Mouse (Mus musculus): ENCODE results near the gene Noto. TPM values are rescaled to one million over a fixed set of nuclear protein-coding genes. Genes with fewer than 3 reads are reported as not detected.

The Noto gene
- polyA plus RNA-seq, 1 experiment, result not detected

DNA sequence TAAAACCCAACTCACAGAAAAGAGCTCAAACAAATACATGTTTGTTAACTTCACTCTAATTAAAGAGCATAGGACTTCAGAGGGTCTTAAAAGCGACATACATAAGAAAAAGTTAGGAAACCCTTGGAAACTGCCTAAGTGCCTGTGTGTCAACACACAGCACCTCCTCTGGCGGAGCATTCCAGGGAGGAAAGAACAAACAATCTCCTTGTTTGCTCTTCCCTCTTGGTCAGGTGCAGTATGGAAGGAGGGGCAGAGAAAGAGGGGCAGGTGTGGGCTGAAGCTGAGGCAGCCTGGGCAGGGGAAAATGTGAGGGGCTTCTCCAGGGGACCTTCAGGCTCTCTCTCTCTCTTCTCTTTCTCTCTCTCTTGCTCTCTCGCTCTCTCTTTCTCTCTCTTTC is 7.9 kb upstream of the Noto start:
- no peaks in the 10 kb centered on the region for H3K27me3 ChIP-seq (ENCODE audit: control insufficient read depth, insufficient read depth, low read length)
- 73% methylated on average over 3 of the region's 3 CpGs for WGBS
- no peak overlapping the region for H3K4me3 ChIP-seq (ENCODE audit: extremely low read depth, insufficient read depth, insufficient read length)
- no peak for TF ChIP-seq POLR2A (IDR thresholded peaks at IDR 0.05; ENCODE audit: low read depth, low read length)
- TF ChIP-seq CTCF (IDR thresholded peaks at IDR 0.05; ENCODE audit: extremely low read depth, insufficient read depth, insufficient read length, insufficient replicate concordance), result no peak
- no peaks in the 10 kb centered on the region for H3K4me1 ChIP-seq (ENCODE audit: control insufficient read depth, insufficient read depth, insufficient read length)
- no peak overlapping the region for H3K27ac ChIP-seq (ENCODE audit: insufficient read depth, low read length)
- no peak for DNase-seq (ENCODE audit: low read depth in 1 of 2, low spot score in 2 of 2)
- H3K36me3 ChIP-seq (ENCODE audit: control insufficient read depth, insufficient read depth, low read length), result no peaks in the 10 kb centered on the region

DNA sequence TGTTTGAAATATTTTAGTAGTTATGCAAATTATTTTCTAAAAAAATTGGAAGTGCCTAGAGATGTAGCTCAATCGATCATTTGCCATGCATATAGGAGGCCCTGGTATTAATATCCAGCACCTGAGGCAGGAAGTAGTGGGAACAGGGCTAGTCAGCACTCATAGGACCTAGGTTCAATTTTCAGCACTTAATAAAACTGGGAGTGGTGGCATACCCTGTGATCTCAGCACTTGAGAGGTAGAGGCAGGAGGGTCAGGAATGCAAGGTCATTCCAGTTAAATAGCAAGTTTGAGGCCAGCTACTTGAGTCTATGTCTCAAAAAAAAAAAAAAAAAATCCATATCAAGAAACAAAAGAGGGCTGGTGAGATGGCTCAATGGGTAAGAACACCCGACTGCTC is 4.5 kb upstream of the Noto start:
- 75% methylated on average over 2 of the region's 2 CpGs for WGBS
- Histone ChIP-seq H3K27ac (ENCODE audit: insufficient read depth, low read length) (no peak overlapping the region), H3K4me1 (ENCODE audit: control insufficient read depth, insufficient read depth, insufficient read length) (no peaks in the 10 kb centered on the region), H3K36me3 (ENCODE audit: control insufficient read depth, insufficient read depth, low read length) (no peaks in the 10 kb centered on the region), H3K27me3 (ENCODE audit: control insufficient read depth, insufficient read depth, low read length) (no peaks in the 10 kb centered on the region), H3K4me3 (ENCODE audit: extremely low read depth, insufficient read depth, insufficient read length) (no peak overlapping the region)
- TF ChIP-seq POLR2A (IDR thresholded peaks at IDR 0.05; ENCODE audit: low read depth, low read length), result no peak
- no peak for TF ChIP-seq CTCF (IDR thresholded peaks at IDR 0.05; ENCODE audit: extremely low read depth, insufficient read depth, insufficient read length, insufficient replicate concordance)
- DNase-seq (ENCODE audit: low read depth in 1 of 2, low spot score in 2 of 2), result no peak

DNA sequence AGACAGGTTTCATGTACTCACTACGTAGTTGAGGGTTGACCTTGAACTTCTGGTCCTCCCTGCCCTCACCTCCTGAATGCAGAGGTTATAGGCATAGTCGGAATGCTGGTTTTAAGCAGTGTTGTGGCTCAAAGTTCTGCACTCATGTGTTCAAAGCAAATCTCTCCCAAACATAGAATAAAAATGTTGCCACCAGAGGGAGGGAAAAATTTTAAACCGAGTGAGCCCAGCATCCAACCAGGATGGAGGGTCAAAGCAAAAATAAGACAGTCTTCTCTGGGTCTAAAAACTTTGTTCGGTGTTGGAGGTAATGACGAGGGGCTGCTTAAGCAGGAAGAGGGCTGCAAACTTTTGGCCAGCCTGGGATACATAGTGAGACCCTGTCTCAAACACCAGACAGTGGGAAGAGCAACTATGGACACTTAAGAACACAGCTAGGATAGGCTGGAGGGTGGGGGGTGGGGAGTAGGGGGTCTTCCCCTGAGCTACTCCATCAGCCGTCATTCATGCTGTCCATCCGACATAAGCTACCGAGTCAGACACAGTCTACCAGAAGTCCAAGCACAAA is 7.7 kb downstream of the Noto start:
- Histone ChIP-seq H3K27ac (ENCODE audit: insufficient read depth, low read length) (no peak overlapping the region), H3K4me3 (ENCODE audit: extremely low read depth, insufficient read depth, insufficient read length) (peak overlapping the region; percentile 99), H3K4me1 (ENCODE audit: control insufficient read depth, insufficient read depth, insufficient read length) (peaks cover 8% of the 10 kb centered on the region; the same call in 1 of the 2 replicates), H3K36me3 (ENCODE audit: control insufficient read depth, insufficient read depth, low read length) (no peaks in the 10 kb centered on the region), H3K27me3 (ENCODE audit: control insufficient read depth, insufficient read depth, low read length) (no peaks in the 10 kb centered on the region)
- TF ChIP-seq CTCF (IDR thresholded peaks at IDR 0.05; ENCODE audit: extremely low read depth, insufficient read depth, insufficient read length, insufficient replicate concordance), result no peak
- TF ChIP-seq POLR2A (IDR thresholded peaks at IDR 0.05; ENCODE audit: low read depth, low read length), result no peak
- WGBS, result 60% methylated on average over 8 of the region's 8 CpGs
- no peak for DNase-seq (ENCODE audit: low read depth in 1 of 2, low spot score in 2 of 2)

DNA sequence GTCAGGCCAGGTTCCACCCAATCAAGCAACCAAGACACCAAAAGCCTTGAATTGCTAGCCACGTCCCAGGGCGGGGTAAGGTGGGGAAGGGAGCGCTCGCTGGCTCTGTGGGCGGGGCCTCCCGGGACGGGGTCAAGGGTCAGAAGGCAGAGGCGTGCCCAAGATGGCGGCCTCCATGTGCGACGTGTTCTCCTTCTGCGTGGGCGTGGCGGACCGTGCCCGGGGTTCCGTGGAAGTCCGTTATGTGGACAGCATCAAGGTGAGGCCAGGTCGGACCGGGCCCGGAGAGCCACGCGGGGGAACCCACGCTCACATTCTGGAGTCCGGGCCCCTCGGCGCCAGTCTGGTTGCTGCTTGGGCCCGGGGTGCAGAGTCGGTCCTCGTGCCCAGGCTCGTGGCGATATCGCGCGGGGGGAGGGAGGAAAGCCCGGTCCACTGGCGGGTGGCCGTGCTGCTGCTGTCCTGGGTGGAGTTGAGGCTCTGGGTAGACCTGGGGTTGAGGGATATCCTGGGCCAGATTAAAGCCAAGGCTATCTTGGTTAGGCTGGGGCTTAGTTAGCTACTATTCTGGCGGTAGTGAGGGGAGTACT is 8.3 kb downstream of the Noto start, which contains the start of gene Smyd5:
Gene Smyd5 (plus strand): TSS at position 148 of the 590 bp plus-strand sequence.
- TF ChIP-seq CTCF (IDR thresholded peaks at IDR 0.05; ENCODE audit: extremely low read depth, insufficient read depth, insufficient read length, insufficient replicate concordance) (no peak), POLR2A (IDR thresholded peaks at IDR 0.05; ENCODE audit: low read depth, low read length) (no peak)
- DNase-seq (ENCODE audit: low read depth in 1 of 2, low spot score in 2 of 2), result peak; percentile 57 to 87

DNA sequence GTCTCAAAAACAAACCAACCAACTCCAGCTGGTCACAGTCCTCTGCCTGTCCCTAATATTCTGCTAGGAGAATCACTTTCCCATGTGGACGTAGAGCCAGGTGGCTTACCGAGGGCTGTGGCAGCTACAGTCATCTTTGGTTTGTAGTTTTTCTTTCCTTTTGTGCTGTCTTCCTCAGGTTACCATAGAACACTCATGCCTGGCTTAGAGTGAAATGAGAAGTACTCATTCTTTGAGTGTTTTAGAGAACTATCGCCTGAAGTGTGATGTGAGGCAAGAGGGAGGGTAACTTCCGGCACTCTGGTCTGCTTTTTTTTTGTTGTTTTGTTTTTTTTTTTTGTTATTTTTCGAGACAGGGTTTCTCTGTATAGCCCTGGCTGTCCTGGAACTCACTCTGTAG is 10.2 kb downstream of the Noto start:
- no peak for TF ChIP-seq CTCF (IDR thresholded peaks at IDR 0.05; ENCODE audit: extremely low read depth, insufficient read depth, insufficient read length, insufficient replicate concordance)
- no peak for TF ChIP-seq POLR2A (IDR thresholded peaks at IDR 0.05; ENCODE audit: low read depth, low read length)
- peak overlapping the region; percentile 62; the same call in 1 of the 2 replicates for H3K27ac ChIP-seq (ENCODE audit: insufficient read depth, low read length)
- no peak overlapping the region for H3K4me3 ChIP-seq (ENCODE audit: extremely low read depth, insufficient read depth, insufficient read length)
- no peak for DNase-seq (ENCODE audit: low read depth in 1 of 2, low spot score in 2 of 2)
- peaks cover 8% of the 10 kb centered on the region; the same call in 1 of the 2 replicates for H3K4me1 ChIP-seq (ENCODE audit: control insufficient read depth, insufficient read depth, insufficient read length)
- no peaks in the 10 kb centered on the region for H3K27me3 ChIP-seq (ENCODE audit: control insufficient read depth, insufficient read depth, low read length)
- H3K36me3 ChIP-seq (ENCODE audit: control insufficient read depth, insufficient read depth, low read length), result peaks cover 3% of the 10 kb centered on the region
- WGBS, result 36% methylated on average over 5 of the region's 5 CpGs

More for the DNA sequence above, 8.3 kb downstream of the Noto start, which contains the start of gene Smyd5:
- under 1% methylated on average over 39 of the region's 39 CpGs for WGBS
- Histone ChIP-seq H3K27ac (ENCODE audit: insufficient read depth, low read length) (0 out of 2 replicates have a peak within 1 kb of the TSS, but pooled peaks have one; percentile 3), H3K4me3 (ENCODE audit: extremely low read depth, insufficient read depth, insufficient read length) (peak within 1 kb of the TSS; percentile 99), H3K4me1 (ENCODE audit: control insufficient read depth, insufficient read depth, insufficient read length) (peaks cover 8% of the 10 kb centered on the region; the same call in 1 of the 2 replicates), H3K36me3 (ENCODE audit: control insufficient read depth, insufficient read depth, low read length) (no peaks in the 10 kb centered on the region), H3K27me3 (ENCODE audit: control insufficient read depth, insufficient read depth, low read length) (no peaks in the 10 kb centered on the region)

DNA sequence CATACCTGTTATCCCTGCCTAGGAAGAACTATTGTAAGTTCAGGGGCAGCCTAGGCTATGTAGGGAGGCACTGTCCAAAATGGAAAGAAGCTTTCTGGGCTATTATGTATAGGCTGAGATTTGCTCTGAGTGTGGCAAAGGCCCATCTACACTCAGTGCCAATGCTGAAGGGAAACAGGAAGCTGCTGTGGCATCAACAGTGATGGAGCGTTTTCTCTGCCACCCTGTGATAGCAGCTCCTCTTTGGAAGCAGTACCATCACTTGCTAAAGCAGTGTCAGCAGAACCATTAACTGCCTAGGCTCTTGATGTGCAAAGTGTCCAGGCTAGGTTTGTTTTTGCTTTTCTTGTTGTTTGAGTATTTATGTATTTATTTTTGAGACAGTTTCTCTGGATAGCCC is 12.5 kb downstream of the Noto start:
- 42% methylated on average over 1 of the region's 1 CpGs for WGBS
- Histone ChIP-seq H3K27me3 (ENCODE audit: control insufficient read depth, insufficient read depth, low read length) (no peaks in the 10 kb centered on the region), H3K36me3 (ENCODE audit: control insufficient read depth, insufficient read depth, low read length) (peaks cover 7% of the 10 kb centered on the region), H3K4me3 (ENCODE audit: extremely low read depth, insufficient read depth, insufficient read length) (no peak overlapping the region), H3K4me1 (ENCODE audit: control insufficient read depth, insufficient read depth, insufficient read length) (peaks cover 8% of the 10 kb centered on the region; the same call in 1 of the 2 replicates), H3K27ac (ENCODE audit: insufficient read depth, low read length) (no peak overlapping the region)
- TF ChIP-seq POLR2A (IDR thresholded peaks at IDR 0.05; ENCODE audit: low read depth, low read length) (no peak), CTCF (IDR thresholded peaks at IDR 0.05; ENCODE audit: extremely low read depth, insufficient read depth, insufficient read length, insufficient replicate concordance) (no peak)
- no peak for DNase-seq (ENCODE audit: low read depth in 1 of 2, low spot score in 2 of 2)

DNA sequence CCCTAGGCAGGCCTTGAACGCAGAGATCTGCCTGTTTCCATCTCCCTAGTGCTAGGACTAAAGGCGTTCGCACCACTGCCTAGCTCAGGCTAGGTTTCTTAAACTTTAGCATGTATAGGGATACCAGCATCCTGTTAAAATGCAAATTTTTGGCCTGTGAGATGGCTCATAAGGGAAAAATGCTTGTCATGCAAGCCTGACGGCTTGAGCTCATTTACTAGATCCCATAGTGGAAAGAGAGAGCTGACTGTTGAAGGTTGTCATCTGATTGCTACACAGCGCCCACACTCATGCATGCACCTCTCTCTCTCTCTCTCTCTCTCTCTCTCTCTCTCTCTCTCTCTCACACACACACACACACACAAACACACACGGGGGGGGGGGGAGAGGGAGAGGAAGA is 12.9 kb downstream of the Noto start:
- Histone ChIP-seq H3K36me3 (ENCODE audit: control insufficient read depth, insufficient read depth, low read length) (peaks cover 9% of the 10 kb centered on the region), H3K27me3 (ENCODE audit: control insufficient read depth, insufficient read depth, low read length) (no peaks in the 10 kb centered on the region), H3K27ac (ENCODE audit: insufficient read depth, low read length) (no peak overlapping the region), H3K4me3 (ENCODE audit: extremely low read depth, insufficient read depth, insufficient read length) (no peak overlapping the region), H3K4me1 (ENCODE audit: control insufficient read depth, insufficient read depth, insufficient read length) (peaks cover 5% of the 10 kb centered on the region; the same call in 1 of the 2 replicates)
- WGBS, result 87% methylated on average over 5 of the region's 6 CpGs
- no peak for DNase-seq (ENCODE audit: low read depth in 1 of 2, low spot score in 2 of 2)
- no peak for TF ChIP-seq POLR2A (IDR thresholded peaks at IDR 0.05; ENCODE audit: low read depth, low read length)
- no peak for TF ChIP-seq CTCF (IDR thresholded peaks at IDR 0.05; ENCODE audit: extremely low read depth, insufficient read depth, insufficient read length, insufficient replicate concordance)

Measured in spleen, adult 2 months (tissue).